Mouse (Mus musculus): ENCODE results near the gene Kctd3.

DNA sequence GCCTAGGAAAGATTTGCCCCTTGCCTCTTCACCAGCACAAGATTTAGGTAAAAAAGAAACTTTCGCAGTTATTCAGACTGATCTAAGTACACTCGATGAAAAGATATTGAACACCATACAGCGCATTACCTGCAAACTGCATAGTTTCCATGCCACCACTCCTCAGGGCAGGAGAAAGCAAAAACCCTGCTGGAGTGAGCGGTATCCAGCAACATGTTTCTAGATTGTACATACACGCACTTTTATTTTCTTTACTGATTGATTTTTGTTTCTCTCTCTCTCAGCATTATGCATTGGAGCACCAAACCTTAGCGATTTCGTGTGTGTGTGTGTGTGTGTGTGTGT, 311 bp upstream of the Kctd3 start:
- no peak for TF ChIP-seq EP300 (IDR thresholded peaks at IDR 0.05; ENCODE audit: insufficient read depth, low read depth, low read length)
- no peak for TF ChIP-seq POLR2A (IDR thresholded peaks at IDR 0.05; ENCODE audit: insufficient read depth, low read length)
